Mouse (Mus musculus): ENCODE results near the gene Olfr1240.

- TF ChIP-seq CTCF (IDR thresholded peaks at IDR 0.05; ENCODE audit: low read depth) (no peak), EP300 (IDR thresholded peaks at IDR 0.05; ENCODE audit: low read depth) (no peak)
Observed at GRCm38 (mm10) chr2:89409576-89409975, 33.2 kb downstream of the Olfr1240 start, which contains the start of gene Olfr1238.

Measured in liver, embryonic 14.5 days (tissue).